Mouse (Mus musculus) thymus, postnatal 14 days (tissue): ENCODE measurements around the gene Snupn.

Experiments
- DNase-seq: peaks from one replicate; pipeline ENCODE4 v3.0.0; 2021

The Snupn gene

GRCm38 (mm10) chr9:57013756-57014155 lies 63.1 kb downstream of the Snupn start:
- DNase-seq: no peak

DNA sequence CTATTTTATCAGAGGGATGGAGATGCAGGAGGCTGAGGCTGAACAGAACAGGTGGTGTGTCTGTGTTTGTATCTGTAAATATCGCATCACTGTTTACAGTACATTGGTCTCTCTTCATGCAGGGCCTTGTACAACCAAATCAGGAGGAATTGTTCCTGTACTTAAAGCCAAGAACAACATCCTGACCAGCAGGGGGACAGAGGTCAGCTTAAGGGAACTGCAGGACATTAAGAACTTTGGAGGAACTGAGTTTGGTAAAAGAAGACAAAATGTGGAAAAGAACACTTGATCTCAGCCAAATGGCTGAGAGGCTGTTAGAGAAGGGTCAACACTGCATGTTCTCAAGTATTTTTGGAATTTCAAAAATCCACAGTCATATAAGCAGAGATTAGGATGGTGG lies 64.1 kb downstream of the Snupn start:
- no peak for DNase-seq

DNA sequence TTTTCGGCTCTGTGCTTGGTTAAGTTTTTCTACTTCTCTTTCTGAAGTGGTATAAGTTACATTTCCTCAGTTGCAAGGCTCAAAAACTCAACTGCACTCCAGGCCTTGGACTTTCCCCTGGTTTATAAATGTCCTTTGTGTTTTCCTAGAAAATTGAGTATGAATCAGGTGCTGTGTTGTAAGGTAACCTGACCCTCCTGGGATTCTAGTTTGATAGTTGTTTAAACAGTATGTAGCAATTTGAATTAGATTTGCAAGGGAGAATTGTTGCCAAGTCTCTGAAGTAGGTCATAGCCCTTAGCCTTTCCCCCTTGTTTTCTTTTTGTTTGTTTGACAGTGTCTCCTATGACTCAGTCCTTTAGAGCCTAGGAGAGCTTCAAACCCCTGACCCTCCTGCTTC lies 67.0 kb downstream of the Snupn start:
- DNase-seq: no peak

DNA sequence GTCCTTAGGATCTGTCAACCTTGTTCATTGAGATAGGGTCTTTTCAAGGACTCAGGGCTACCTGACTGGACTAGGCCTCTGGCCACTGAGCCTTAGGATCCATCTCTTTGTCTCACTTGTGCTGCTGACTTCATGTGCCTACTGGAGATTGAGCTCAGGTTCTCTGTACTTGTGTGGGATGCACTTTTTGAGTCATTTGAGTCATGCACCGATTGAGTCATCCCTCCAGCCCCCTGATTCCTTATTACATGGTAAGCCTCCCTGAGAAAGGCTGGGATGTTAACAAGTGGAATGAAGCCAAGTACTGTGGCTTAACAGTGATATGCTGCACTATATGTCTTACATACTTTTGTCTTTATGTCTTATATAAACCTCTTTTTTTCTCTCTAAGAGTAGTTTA lies 81.1 kb downstream of the Snupn start:
- no peak for DNase-seq
